Mouse (Mus musculus): ENCODE results near the gene Ubr7.
A peak's percentile ranks its signal among the peaks of the same experiment; 100 is the strongest.

Ubr7 gene

DNA sequence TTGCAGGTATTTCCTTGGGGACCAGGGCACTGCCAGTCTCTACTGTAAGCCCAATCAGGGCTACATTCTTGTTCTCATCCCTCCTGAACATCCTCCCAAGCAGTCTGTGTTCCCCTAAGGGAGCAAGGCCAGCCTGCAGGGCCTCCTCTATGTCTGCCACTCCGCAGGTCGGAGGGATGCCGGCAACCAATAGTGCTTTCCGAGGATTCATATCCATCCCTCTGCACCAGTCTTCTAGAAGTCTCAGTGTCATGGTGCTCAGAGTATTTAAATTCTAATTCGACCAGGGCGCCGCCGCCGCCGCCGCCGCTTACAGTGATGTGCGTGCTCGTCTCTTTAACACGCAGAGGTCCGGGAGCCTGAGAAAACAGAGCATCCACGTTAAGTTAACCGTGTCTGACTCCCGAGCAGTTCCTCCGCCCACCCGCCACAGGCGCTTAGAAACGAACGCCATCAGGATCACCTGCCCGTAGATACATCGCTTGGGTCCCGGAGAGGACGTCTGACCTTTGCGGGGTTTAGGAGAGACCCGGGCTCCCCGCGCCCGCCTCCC lies 14.7 kb upstream of the Ubr7 start:
- DNase-seq (ENCODE audit: low read depth in 2 of 2, low spot score in 2 of 2) = no peak

DNA sequence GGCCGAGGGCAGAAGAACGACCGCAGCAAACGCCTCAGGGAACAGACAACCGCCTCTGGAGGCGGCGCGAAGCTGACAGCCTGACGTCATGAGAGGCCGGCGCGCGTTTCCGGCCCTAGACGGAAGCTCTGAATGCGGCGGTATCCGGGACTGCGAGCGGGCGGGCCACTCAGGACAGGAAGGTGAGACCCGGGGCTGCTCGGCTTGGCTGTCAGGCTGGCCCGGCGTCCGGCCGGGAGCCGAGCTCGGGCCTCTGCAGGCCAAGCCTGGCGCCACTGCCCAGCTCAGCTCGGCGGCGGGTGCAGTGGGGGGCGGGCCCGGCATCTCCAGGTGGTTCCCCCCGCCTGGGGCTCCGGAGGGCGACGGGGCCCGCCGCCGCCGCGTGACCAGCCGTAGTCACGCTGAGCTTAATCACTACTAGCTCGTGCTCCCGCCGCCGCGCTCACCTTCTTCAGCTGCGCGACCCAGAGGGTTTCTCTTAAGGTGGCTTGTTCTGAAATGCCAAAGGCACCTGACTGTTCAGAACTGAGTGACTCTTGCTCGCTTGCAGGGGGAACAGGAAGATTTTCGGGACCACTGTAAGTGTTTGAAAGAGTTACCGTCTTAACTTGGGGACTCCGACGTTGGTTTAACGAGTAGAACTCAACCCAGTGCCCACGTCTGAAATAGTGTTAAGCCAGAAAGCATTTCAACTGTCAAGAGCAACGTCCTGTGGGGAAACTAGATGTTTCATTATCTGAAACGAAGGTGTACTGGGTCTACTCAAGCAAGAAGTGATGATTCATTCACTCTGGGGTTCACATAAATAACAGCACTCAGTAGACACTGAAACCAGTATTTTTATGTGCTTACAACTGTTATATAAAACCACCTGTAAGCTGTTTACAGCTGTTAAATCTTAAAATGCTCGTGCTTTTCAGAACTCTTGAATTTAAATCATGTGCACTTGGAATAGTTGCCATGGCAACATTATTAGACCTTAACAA lies 13.9 kb upstream of the Ubr7 start, which contains the start of the genes Moap1 and Tmem251:
Gene Moap1 (minus strand): TSS at position 73 of the 986 bp plus-strand sequence.
Gene Tmem251 (plus strand): TSS at position 174 of the 986 bp plus-strand sequence.
- DNase-seq (ENCODE audit: low read depth in 2 of 2, low spot score in 2 of 2) = peak; percentile 83 to 86

DNA sequence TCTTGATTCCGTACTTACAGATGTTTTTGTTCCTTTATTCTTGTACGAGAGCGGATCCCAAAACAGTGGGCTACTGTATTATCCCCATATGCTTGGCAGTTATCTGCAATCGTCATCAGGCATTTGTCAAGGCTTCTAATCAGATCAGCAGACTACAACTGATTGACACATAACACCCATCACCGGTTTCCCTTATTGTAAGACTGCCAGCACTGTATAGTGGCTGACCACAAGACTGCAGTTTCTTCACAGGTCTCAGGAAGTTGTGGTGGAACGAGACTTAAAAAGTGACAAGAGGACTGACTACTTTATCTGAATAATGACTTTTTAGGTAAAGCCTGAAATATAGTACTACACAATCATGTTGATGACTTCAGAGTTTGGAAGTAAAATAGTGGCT lies 12.9 kb upstream of the Ubr7 start:
- DNase-seq (ENCODE audit: low read depth in 2 of 2, low spot score in 2 of 2) = peak; percentile 52 to 54

DNA sequence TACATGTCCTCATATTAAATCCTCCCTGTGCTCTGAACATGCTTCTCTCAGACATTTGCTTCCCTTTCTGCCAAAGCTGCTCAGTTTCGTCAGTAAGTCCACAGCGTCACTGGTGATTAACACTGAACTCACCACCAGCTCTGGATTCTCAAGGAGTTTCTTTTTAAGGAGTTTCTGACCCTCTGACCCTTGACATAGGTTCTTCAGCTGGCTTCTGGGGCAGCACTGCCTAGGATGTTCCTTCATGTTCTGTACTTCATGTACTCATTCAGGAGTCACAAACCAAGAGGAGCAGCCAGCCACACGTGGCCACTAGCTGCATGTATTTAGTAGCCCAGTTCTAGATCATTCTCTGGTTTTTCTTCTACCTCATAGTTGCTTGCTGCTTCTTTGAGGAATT lies 9.5 kb upstream of the Ubr7 start:
- DNase-seq (ENCODE audit: low read depth in 2 of 2, low spot score in 2 of 2) = no peak

DNA sequence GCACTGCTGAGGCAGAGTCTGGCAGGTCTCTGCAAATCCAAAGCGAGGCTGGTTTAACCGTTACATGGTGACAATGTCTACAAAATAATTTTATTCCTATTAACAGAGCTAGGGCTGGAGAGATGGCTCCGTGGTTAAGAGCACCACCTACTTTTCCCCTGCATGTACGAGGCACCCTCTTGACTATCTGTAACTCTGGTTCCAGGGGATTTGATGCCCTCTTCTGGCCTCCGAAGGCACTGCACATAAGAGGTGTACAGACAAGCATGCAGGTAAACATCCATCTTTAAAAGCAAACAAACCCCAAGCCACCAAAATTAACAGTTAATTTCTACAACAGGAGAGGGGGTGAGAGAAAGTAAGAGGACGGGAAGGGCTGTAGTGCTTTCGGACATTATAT lies 1.5 kb upstream of the Ubr7 start:
- peak; percentile 54 to 68 for DNase-seq (ENCODE audit: low read depth in 2 of 2, low spot score in 2 of 2)

DNA sequence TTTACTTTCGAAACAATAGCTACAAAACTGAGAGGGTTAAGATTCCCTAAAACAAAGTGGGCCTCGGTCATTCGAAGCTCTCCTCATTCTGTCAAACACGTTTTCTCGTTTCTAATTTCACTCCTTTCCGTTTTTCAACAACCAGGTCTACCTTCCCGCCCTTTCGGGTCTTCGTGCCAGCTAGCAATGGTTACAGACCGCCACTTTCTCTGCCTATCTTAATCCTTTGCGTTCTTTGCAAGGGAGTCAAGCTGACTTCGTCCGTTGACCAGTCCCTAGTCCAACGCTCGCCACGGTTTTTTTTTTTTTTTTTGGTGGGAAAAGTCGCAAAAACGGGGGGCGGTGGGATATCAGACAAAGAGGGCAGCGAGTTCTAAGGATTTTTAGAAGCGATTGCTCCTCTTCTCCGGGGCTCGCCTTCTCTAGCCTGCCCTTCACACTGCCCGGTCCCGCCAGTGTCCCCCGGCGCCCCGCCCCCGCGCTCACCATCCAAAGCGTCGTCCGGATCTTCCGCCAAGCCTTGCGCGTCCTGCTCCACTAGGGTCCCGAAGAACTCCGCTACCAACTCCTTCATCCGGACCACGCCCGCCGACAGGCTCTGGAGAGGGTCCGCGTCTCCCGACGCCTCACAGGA lies 595 bp upstream of the Ubr7 start:
- DNase-seq (ENCODE audit: low read depth in 2 of 2, low spot score in 2 of 2) = no peak

DNA sequence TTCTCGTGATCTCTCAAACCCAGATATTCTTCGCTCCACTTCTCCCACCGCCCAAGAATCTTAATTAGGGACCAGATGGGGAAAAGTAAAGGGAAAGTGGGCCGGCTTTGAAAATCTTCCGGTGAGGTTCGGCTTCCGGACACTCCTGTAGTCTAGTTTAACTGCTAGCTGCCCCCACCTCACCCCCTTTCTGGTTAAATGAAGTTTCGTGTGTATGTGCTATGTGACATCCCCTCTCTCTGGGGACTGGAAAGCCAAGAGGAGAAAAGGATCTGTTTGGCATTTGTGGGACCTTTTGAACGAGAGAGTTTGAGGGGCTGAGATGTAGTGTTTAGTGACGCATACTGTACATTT lies 613 bp downstream of the Ubr7 start, which contains the start of gene Gm20604:
Gene Gm20604 (minus strand): TSS at position 270 of the 354 bp plus-strand sequence.
- no peak for DNase-seq (ENCODE audit: low read depth in 2 of 2, low spot score in 2 of 2)

DNA sequence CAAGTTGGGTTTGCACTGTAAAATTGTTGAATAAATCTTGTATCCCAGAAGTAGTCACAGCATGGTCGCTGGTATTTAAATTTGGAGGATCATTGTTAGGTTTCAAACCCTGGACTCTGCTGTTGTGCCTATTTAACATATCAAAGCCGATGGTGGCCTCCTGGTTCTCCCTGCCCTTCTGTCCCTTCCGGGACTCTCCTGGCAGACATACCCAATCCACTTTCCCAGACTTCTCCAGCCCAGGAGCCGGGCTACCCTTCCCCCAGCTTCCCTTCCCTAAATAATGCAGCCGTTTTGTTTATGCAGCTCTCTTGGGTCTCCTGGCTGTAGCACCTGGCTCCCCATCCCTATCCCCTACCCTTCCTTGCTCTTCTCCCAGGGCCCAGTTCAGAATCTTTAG lies 1.2 kb downstream of the Ubr7 start:
- no peak for DNase-seq (ENCODE audit: low read depth in 2 of 2, low spot score in 2 of 2)

DNA sequence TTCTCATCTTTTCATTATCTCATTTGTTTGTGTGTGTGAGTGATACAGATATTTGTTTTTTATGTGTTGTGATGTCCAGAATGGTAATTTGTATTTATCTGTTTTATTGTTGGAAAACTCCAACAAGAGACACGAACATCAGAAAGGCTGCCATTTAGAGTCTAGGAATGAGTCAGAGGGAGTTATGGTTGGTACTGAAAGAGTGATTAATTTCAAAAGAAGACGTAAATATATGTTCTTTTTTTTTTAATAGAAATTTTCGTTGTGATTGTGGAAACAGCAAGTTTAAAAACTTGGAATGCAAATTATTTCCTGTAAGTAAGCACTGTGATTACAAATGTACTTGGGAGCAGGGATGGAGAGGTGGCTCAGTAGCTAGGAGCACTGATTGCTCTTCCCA lies 3.9 kb downstream of the Ubr7 start:
- no peak for DNase-seq (ENCODE audit: low read depth in 2 of 2, low spot score in 2 of 2)

DNA sequence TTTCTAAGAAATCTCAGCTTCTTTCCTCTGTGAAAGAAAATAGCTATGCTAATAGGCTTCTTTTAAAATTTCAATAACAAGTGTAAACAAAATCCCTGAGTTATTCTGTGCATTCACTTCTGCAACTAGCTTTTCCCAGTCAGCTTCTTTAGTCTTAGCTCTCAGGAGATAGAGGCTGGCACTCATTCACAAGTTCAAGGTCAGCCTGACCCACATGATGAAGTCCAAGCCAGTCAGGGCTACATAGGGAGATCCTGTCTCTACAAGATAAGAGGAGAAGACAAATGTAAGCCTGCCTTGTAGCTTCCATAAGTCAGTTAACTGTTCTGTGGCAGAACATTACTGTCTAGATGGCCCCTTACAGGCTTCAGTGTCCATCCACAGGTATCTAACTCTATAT lies 5.9 kb downstream of the Ubr7 start:
- DNase-seq (ENCODE audit: low read depth in 2 of 2, low spot score in 2 of 2) = no peak

DNA sequence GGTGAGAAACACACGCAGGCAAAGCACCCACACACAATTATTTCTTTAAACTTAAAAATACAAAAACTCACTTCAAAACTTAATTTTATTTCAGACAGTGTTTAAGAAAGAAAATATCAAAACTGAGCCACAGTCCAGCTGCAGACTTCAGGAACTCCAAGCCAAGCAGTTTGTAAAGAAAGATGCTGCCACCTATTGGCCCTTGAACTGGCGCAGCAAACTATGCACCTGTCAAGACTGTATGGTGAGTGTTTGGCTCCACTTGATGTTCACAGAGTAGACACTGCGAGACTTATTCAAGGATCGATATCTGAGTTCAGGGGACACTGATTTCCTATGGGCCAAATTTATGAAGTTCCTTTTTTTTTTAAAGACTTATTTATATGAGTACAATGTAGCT lies 11.2 kb downstream of the Ubr7 start:
- peak in 1 of 2 experiments; percentile 15 for DNase-seq (ENCODE audit: low read depth in 2 of 2, low spot score in 2 of 2)

DNA sequence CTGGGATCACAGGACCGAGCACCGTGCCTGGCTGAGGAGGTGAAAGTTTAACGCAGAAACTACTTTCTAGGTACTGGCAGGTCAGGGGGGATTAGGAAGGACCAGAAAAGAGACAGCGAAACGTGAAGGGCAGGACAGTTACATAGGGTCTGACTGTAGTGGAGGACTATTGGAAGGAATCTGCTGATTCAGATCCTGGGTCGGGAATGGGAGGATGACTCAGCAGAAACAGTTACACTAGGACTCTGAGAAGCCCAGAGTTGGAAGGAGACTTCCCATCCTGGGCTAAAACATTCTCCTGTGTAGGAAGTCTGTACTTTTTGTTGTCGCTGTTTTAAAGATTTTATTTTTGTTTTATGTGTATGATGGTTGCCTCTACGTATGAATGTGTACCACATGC lies 13.8 kb downstream of the Ubr7 start:
- no peak for DNase-seq (ENCODE audit: low read depth in 2 of 2, low spot score in 2 of 2)

DNA sequence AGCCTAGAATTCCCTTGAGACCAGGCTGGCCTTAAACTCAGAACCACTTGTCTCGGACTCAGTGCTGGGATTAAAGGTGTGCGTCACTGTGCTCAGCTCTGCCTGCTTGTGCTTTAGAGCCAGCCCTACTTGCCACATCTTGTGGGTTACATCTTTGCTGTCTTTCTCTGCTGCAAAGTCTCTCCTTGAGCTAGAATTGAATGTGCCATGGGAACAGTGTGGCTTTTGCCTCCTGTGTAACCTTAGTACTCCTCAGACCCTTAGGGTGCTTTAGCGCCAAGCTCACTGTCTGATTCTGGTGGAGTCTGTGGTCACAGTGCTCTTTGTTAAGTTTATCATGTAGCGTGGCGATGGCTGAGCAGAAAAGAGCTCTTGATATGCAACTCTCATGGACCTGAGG lies 14.9 kb downstream of the Ubr7 start:
- no peak for DNase-seq (ENCODE audit: low read depth in 2 of 2, low spot score in 2 of 2)

DNA sequence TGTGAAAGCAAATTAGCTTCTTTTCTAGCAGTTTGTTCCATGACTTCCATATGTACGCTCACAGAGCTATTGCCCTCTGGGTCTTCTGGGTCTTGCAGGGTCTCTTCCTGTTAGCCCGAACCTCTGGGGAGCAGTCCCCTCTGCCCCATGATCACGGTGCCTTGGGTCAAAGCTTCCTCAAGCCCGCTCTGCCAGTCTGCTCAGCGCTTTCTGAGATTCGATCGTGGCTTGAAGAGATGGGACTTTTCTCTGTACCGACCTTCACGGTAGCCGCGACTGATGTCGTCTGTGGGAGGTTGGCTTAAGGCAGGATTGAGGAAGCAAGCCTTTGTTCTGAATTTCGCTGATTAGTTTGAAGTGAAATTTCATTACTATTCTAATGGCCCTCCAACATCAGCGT lies 18.3 kb downstream of the Ubr7 start:
- DNase-seq (ENCODE audit: low read depth in 2 of 2, low spot score in 2 of 2) = no peak

DNA sequence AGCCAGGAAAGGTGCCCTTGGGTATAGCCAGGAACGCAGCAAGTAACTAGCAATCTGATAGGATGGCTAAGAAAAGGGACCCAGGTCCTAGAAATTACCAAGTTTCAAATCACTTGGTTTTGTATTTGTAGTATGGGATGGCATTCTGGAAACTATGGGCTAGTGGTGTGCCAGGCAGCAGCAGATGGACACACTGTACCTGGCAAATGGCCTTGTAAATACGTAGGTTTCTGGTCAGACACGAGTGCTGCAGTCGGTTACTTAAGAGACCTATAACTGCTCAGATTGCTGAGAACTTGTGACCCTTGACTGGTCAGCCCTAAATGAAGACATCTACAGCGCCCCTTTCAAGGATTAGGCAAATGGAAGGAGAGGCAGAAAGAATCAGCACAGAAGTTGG lies 20.4 kb downstream of the Ubr7 start:
- no peak for DNase-seq (ENCODE audit: low read depth in 2 of 2, low spot score in 2 of 2)

DNA sequence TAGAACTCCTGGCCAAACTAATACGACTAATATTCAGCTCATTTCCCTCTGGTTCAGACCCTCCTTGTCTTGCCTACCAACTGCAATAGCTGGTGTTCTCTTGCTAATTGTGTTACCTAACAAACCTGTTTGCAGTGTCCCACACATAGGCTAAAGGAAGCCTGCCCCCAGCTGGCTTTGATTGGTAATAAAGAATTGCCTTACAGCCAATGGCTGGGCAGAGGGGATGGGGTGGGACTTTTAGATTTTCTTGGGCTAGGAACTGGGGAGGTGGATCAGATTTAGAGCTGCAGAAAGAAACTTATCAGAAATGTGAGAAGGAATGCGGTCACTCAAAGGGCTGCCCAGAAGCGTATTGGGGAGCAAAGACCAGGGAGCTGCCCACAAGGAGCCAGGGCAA lies 21.7 kb downstream of the Ubr7 start:
- DNase-seq (ENCODE audit: low read depth in 2 of 2, low spot score in 2 of 2) = no peak

DNA sequence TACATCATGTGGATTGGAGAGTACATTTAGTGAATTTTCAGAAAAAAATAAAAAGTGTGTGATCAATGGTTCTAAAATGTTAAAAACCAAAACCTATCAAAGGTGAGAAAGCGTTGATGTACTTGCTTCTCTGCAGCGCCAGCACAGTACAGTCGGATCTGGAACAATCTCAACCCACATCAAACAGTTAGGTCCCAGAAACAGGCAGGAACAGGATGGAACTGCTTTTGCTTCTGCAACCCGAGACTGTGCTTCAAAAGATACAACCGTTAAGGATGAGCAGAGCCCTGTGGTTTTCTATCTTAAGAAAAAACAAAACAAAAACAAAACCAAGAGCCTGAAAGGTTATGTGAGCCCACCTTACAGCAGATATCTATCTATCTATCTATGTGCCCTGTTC lies 25.1 kb downstream of the Ubr7 start:
- peak in 1 of 2 experiments; percentile 29 for DNase-seq (ENCODE audit: low read depth in 2 of 2, low spot score in 2 of 2)

DNA sequence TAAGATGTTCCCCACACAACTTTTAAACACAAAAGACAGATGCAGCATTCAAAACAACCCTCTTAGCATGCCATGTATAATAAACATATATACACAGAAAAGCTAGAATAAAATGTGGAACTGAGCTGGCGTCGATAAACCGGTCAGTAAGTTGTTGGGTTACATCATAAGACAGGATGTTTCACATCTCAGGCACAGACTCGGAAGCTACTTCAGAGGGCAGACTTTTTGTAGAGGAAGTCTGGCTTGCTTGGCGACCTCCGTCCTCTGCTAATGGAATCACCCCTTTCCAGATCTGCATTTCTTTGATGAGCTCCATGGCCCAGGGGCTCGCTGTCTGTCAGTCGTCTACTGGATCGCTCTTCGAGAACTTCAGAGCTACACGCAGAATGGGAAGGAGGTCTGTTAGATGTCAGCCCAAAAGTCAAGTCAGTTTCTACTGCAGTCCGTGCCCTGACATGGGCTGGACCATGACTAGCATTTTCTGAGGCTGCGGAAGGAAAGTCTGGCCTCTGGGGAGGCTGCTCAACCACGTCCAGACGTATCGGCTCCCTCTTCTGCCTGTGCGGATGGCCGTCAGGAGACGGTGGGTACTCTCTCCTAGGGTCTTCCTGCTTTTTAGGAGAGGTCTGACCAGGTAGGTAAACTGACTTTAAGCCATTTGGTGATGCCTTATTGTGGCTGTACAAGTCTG lies 27.3 kb downstream of the Ubr7 start:
- no peak for DNase-seq (ENCODE audit: low read depth in 2 of 2, low spot score in 2 of 2)

DNA sequence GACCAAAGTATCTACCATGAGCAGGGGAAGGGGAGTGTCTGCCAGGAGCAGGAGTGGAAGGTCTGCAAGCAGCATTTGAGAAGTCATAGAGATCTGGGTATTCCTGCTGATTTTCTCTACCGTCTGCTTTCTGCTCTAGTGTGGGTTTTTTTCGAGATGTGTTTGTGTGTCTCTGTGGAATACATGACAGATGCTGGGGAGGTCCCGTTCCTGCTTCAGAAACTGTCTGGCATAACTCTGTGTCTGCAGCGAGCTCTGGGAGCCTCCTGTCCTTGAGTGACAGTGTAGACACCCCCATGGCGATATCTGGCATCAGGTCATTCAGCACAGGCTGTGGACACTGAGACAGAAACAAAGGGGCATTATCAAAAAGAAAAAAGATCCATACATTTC lies 27.8 kb downstream of the Ubr7 start:
- DNase-seq (ENCODE audit: low read depth in 2 of 2, low spot score in 2 of 2) = no peak

DNA sequence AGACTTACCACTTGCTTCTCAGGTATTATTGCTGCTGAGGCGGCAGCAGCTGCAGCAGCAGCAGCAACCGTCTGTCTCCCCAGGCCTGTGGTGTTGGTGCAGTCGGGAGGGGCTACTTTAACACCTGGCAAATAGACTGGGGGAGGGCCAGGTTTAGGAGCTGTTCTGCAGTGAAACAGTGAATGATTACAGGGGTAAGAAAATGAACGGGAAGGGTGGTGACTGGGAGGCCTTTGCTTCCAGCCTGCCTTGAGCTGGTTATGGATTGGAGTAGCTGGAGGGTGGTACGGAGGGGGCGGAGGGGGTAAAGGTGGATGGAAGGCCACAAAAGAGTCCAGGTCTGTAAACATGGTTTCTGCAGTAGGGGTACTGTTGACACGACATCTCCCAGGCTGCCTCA lies 30.2 kb downstream of the Ubr7 start:
- no peak for DNase-seq (ENCODE audit: low read depth in 2 of 2, low spot score in 2 of 2)

DNA sequence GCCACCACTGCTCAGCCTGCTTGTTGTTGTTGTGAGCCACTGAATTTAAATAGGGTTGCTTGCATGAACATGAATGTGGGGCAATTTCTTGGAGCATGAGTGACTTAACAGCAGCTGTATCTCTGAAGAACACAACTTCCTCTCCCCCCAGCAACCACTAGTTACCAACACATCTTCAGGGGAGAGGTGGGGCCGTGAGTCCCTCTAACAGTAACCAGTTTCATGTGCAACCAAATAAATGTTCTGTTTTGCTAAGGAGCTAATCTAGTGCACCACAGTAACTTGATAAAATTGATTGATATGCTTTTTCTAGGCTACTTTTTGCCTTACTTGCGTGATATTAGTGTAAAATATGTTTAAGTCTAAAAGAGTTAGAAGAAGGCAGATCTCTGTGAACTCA lies 41.8 kb downstream of the Ubr7 start:
- DNase-seq (ENCODE audit: low read depth in 2 of 2, low spot score in 2 of 2) = no peak
